Mouse (Mus musculus) MEL (cell line): ENCODE measurements around the gene Nsmce3. TPM values are rescaled to one million over a fixed set of nuclear protein-coding genes. Genes with fewer than 3 reads are reported as not detected.

ENCODE experiments used
- DNase-seq: peaks from one replicate; pipeline ENCODE4 v3.0.0; 2011; ENCODE audit warnings: low read depth, low spot score
- H3K27ac ChIP-seq: 2 replicates; pipeline ENCODE4 v1.5.1; 2012; ENCODE audit warnings: low read depth, mild to moderate bottlenecking, control low read depth, low read length, moderate library complexity; ENCODE audit not compliant: control insufficient read depth
- H3K27me3 ChIP-seq, 2 experiments: fragments of 150-350 bp in 1 of 2; sonication (generic) in 1 of 2; 2 replicates each; pipeline ENCODE4 v1.6.1; 2012; ENCODE audit warnings: low read length in 2 of 2, mild to moderate bottlenecking in 2 of 2, improper control_type of control experiment in 1 of 2, moderate library complexity in 1 of 2; ENCODE audit not compliant: insufficient read depth in 2 of 2, control insufficient read depth in 1 of 2
- H3K36me3 ChIP-seq, 2 experiments: 2 replicates each; pipeline ENCODE4 v1.6.1; 2012 to 2014; ENCODE audit warnings: low read length in 2 of 2, improper control_type of control experiment in 1 of 2, inconsistent platforms in 1 of 2, mild to moderate bottlenecking in 1 of 2; ENCODE audit not compliant: insufficient read depth in 2 of 2, control insufficient read depth in 1 of 2
- H3K4me1 ChIP-seq, 2 experiments: fragments of 150-350 bp in 1 of 2; sonication (generic) in 1 of 2; 2 replicates each; pipeline ENCODE4 v1.6.1; 2012; ENCODE audit warnings: low read length in 2 of 2, improper control_type of control experiment in 1 of 2, mild to moderate bottlenecking in 1 of 2; ENCODE audit not compliant: insufficient read depth in 2 of 2, control insufficient read depth in 1 of 2
- H3K4me3 ChIP-seq, 2 experiments: fragments of 150-350 bp in 1 of 2; sonication (generic) in 1 of 2; 2 replicates each; pipeline ENCODE4 v1.5.1; 2012; ENCODE audit warnings: low read depth in 2 of 2, low read length in 2 of 2, mild to moderate bottlenecking in 2 of 2, moderate library complexity in 2 of 2, control low read depth in 1 of 2, improper control_type of control experiment in 1 of 2; ENCODE audit not compliant: control insufficient read depth in 1 of 2, insufficient read depth in 1 of 2
- H3K79me2 ChIP-seq: 2 replicates; pipeline ENCODE4 v1.6.1; 2012; ENCODE audit warnings: mild to moderate bottlenecking, low read length, moderate library complexity; ENCODE audit not compliant: control insufficient read depth, poor library complexity, insufficient read depth
- H3K9ac ChIP-seq: 2 replicates; pipeline ENCODE4 v1.6.1; 2012; ENCODE audit warnings: low read depth, mild to moderate bottlenecking, control low read depth, low read length, moderate library complexity; ENCODE audit not compliant: control insufficient read depth, poor library complexity, severe bottlenecking
- H3K9me3 ChIP-seq: fragments of 150-350 bp; sonication (generic); replicated peaks from 2 replicates; pipeline ENCODE4 v1.6.1; 2012; ENCODE audit warnings: mild to moderate bottlenecking, low read length, improper control_type of control experiment, moderate library complexity; ENCODE audit not compliant: insufficient read depth
- BHLHE40 ChIP-seq: IDR thresholded peaks from 2 replicates; pipeline ENCODE4 v1.6.1; 2012; ENCODE audit warnings: low read depth, mild to moderate bottlenecking, inconsistent platforms, low read length, improper control_type of control experiment, borderline replicate concordance
- ELF1 ChIP-seq: IDR thresholded peaks from 2 replicates; pipeline ENCODE4 v1.6.1; 2014; ENCODE audit warnings: low read depth, mild to moderate bottlenecking, inconsistent platforms, low read length, improper control_type of control experiment, moderate library complexity
- GABPA ChIP-seq: IDR thresholded peaks from 2 replicates; pipeline ENCODE4 v1.6.1; 2012; ENCODE audit warnings: low read depth, mild to moderate bottlenecking, inconsistent platforms, low read length, improper control_type of control experiment, moderate library complexity
- GATA1 ChIP-seq: IDR thresholded peaks from 2 replicates; pipeline ENCODE4 v1.6.1; 2011; ENCODE audit warnings: low read depth, low read length, improper control_type of control experiment
- MAFK ChIP-seq: IDR thresholded peaks from 2 replicates; pipeline ENCODE4 v1.6.1; 2011; ENCODE audit warnings: low read depth, mild to moderate bottlenecking, low read length, improper control_type of control experiment, borderline replicate concordance
- MAX ChIP-seq: IDR thresholded peaks from 2 replicates; pipeline ENCODE4 v1.6.1; 2011; ENCODE audit warnings: low read length, improper control_type of control experiment
- MAZ ChIP-seq: IDR thresholded peaks from 2 replicates; pipeline ENCODE4 v1.6.1; 2012; ENCODE audit warnings: low read depth, mild to moderate bottlenecking, inconsistent platforms, low read length, improper control_type of control experiment
- MXI1 ChIP-seq: IDR thresholded peaks from 2 replicates; pipeline ENCODE4 v1.6.1; 2011; ENCODE audit warnings: mild to moderate bottlenecking, low read depth, low read length, improper control_type of control experiment
- MYC ChIP-seq: IDR thresholded peaks from 2 replicates; pipeline ENCODE4 v1.6.1; 2011; ENCODE audit warnings: low read depth, mild to moderate bottlenecking, low read length, improper control_type of control experiment, moderate library complexity
- POLR2A ChIP-seq, 2 experiments: IDR thresholded peaks; 2 replicates each; pipeline ENCODE4 v1.6.1; 2011 to 2012; ENCODE audit warnings: low read length in 2 of 2, mild to moderate bottlenecking in 2 of 2, control low read depth in 1 of 2, improper control_type of control experiment in 1 of 2, low read depth in 1 of 2, moderate library complexity in 1 of 2; ENCODE audit not compliant: control insufficient read depth in 1 of 2, insufficient read depth in 1 of 2, poor library complexity in 1 of 2
- RCOR1 ChIP-seq: IDR thresholded peaks from 2 replicates; pipeline ENCODE4 v1.6.1; 2012; ENCODE audit warnings: low read depth, mild to moderate bottlenecking, inconsistent platforms, low read length, improper control_type of control experiment
- SMC3 ChIP-seq: IDR thresholded peaks from 2 replicates; pipeline ENCODE4 v1.6.1; 2011; ENCODE audit warnings: low read depth, low read length, improper control_type of control experiment
- TAL1 ChIP-seq: IDR thresholded peaks from 2 replicates; pipeline ENCODE4 v1.6.1; 2012; ENCODE audit warnings: mild to moderate bottlenecking, inconsistent platforms, low read length, moderate library complexity, mixed read lengths
- TBP ChIP-seq: IDR thresholded peaks from 2 replicates; pipeline ENCODE4 v1.8.0; 2011; ENCODE audit warnings: low read depth, low read length, improper control_type of control experiment
- ZC3H11A ChIP-seq: IDR thresholded peaks from 2 replicates; pipeline ENCODE4 v1.6.1; 2012; ENCODE audit warnings: low read depth, mild to moderate bottlenecking, inconsistent platforms, low read length, improper control_type of control experiment
- ZKSCAN1 ChIP-seq: IDR thresholded peaks from 2 replicates; pipeline ENCODE4 v1.6.1; 2012; ENCODE audit warnings: low read depth, mild to moderate bottlenecking, inconsistent platforms, low read length, improper control_type of control experiment, moderate library complexity
- polyA plus RNA-seq, 2 experiments: library from polyadenylated mRNA; stranded (reverse) in 1 of 2; unstranded in 1 of 2; fragments of >175 nt in 1 of 2; fragments of >200 nt in 1 of 2; gene quantifications; 2 replicates each; pipeline versions ENCODE4 v1.2.1 to v1.2.4; 2012; ENCODE audit warnings: low replicate concordance in 2 of 2, low read depth in 1 of 2; ENCODE audit not compliant: insufficient read length in 2 of 2, insufficient read depth in 1 of 2, missing spikeins in 1 of 2
- total RNA-seq: library from RNA; depleted of rRNA; stranded (reverse); fragments of 300-350 nt; gene quantifications from 2 replicates; pipeline ENCODE4 v1.2.3, GENCODE M21; 2012

Gene Nsmce3
- total and polyA plus RNA-seq, 3 experiments: 9.5 to 9.9 TPM; not detected in 1

GRCm38 (mm10) chr7:64871987-64872742, 632 bp downstream of the Nsmce3 start:
- no peak for TF ChIP-seq GATA1
- 0 out of 2 replicates have a peak, but pooled peaks have one; percentile 28 for TF ChIP-seq MAX
- no peak for TF ChIP-seq RCOR1
- TF ChIP-seq SMC3: no peak
- 0 out of 2 replicates have a peak, but pooled peaks have one; percentile 20 for TF ChIP-seq MYC
- TF ChIP-seq ZKSCAN1: no peak
- TF ChIP-seq POLR2A (IDR thresholded peaks at IDR 0.05; ENCODE audit: control insufficient read depth in 1 of 2, insufficient read depth in 1 of 2, low read depth in 1 of 2, low read length in 2 of 2, poor library complexity in 1 of 2): no peak
- Histone ChIP-seq H3K9ac (peak overlapping the region; percentile 83), H3K27ac (peak overlapping the region; percentile 50), H3K79me2 (peaks cover 16% of the 10 kb centered on the region), H3K27me3 (no peaks in the 10 kb centered on the region), H3K4me3 (peak overlapping the region; percentile 97 to 98), H3K36me3 (peaks cover 0 to 8% of the 10 kb centered on the region in 2 experiments; a peak in 2 of 4 replicates), H3K4me1 (peaks cover 0 to 8% of the 10 kb centered on the region in 2 experiments; a peak in 2 of 4 replicates), H3K9me3 (no peaks in the 10 kb centered on the region)
- peak; percentile 46 for DNase-seq

GRCm38 (mm10) chr7:64869549-64870065, 3.2 kb downstream of the Nsmce3 start:
- no peaks in the 10 kb centered on the region for H3K27me3 ChIP-seq
- H3K9me3 ChIP-seq: no peaks in the 10 kb centered on the region
- no peak overlapping the region for H3K27ac ChIP-seq
- TF ChIP-seq TBP (no peak), SMC3 (no peak), MAFK (no peak), GABPA (no peak), ELF1 (no peak), BHLHE40 (no peak), TAL1 (no peak), MAZ (no peak), ZC3H11A (no peak), MXI1 (no peak)
- H3K79me2 ChIP-seq: peaks cover 16% of the 10 kb centered on the region
- no peak overlapping the region for H3K9ac ChIP-seq
- H3K36me3 ChIP-seq: peaks cover 0 to 8% of the 10 kb centered on the region in 2 experiments; a peak in 2 of 4 replicates
- H3K4me3 ChIP-seq: no peak overlapping the region
- DNase-seq: no peak
- peaks cover 0 to 8% of the 10 kb centered on the region in 2 experiments; a peak in 2 of 4 replicates for H3K4me1 ChIP-seq
